Mouse (Mus musculus) kidney, postnatal 4 days (tissue): Measurements from ENCODE around the gene Rabep1.
"Not testable (repeated sequence)": the region's sequence is repeated elsewhere in the genome, so short reads cannot be mapped to it uniquely, and the experiment has no call there.

ENCODE experiments used
- DNase-seq, 2 experiments: peaks; one replicate each; pipeline ENCODE4 v3.0.0; 2021; ENCODE audit warnings: mixed read lengths in 2 of 2

The Rabep1 gene

GRCm38 (mm10) chr11:70833408-70833807, 11.2 kb upstream of the Rabep1 start:
- DNase-seq = no peak

- DNase-seq = no peak
Measured at GRCm38 (mm10) chr11:70833831-70834230, 10.7 kb upstream of the Rabep1 start.

- no peak for DNase-seq
Measured at GRCm38 (mm10) chr11:70835381-70835831, 9.2 kb upstream of the Rabep1 start.

- no peak for DNase-seq
Measured at GRCm38 (mm10) chr11:70837031-70837430, 7.5 kb upstream of the Rabep1 start.

GRCm38 (mm10) chr11:70838610-70839009, 6.0 kb upstream of the Rabep1 start:
- DNase-seq = no peak

- no peak for DNase-seq
Measured at GRCm38 (mm10) chr11:70842983-70843382, 1.6 kb upstream of the Rabep1 start.

GRCm38 (mm10) chr11:70843701-70844551, 652 bp upstream of the Rabep1 start:
- no peak for DNase-seq

GRCm38 (mm10) chr11:70845457-70845978, 940 bp downstream of the Rabep1 start:
- no peak for DNase-seq

GRCm38 (mm10) chr11:70846029-70846428, 1.5 kb downstream of the Rabep1 start:
- DNase-seq = no peak

- no peak for DNase-seq
Measured at GRCm38 (mm10) chr11:70860371-70860770, 15.8 kb downstream of the Rabep1 start.

GRCm38 (mm10) chr11:70863204-70863603, 18.6 kb downstream of the Rabep1 start:
- not testable (repeated sequence) for DNase-seq

- DNase-seq = no peak
Measured at GRCm38 (mm10) chr11:70865223-70865622, 20.6 kb downstream of the Rabep1 start.

- no peak for DNase-seq
Measured at GRCm38 (mm10) chr11:70869263-70869662, 24.7 kb downstream of the Rabep1 start.

GRCm38 (mm10) chr11:70869811-70870210, 25.2 kb downstream of the Rabep1 start:
- DNase-seq = no peak

GRCm38 (mm10) chr11:70870407-70870806, 25.8 kb downstream of the Rabep1 start:
- peak; percentile 10 to 38 for DNase-seq

- DNase-seq = no peak
Measured at GRCm38 (mm10) chr11:70871110-70871509, 26.5 kb downstream of the Rabep1 start.

GRCm38 (mm10) chr11:70871766-70872330, 27.3 kb downstream of the Rabep1 start:
- DNase-seq = peak; percentile 8 to 9

- DNase-seq = no peak
Measured at GRCm38 (mm10) chr11:70873846-70874613, 29.5 kb downstream of the Rabep1 start.

- no peak for DNase-seq
Measured at GRCm38 (mm10) chr11:70877670-70878069, 33.1 kb downstream of the Rabep1 start.

GRCm38 (mm10) chr11:70882905-70883430, 38.4 kb downstream of the Rabep1 start:
- DNase-seq = no peak

- DNase-seq = no peak
Measured at GRCm38 (mm10) chr11:70890643-70891042, 46.1 kb downstream of the Rabep1 start.

GRCm38 (mm10) chr11:70891616-70892015, 47.0 kb downstream of the Rabep1 start:
- DNase-seq = no peak

- DNase-seq = no peak
Measured at GRCm38 (mm10) chr11:70897680-70898079, 53.1 kb downstream of the Rabep1 start.
